21 mouse cellular contexts compared by ENCODE assay signal in genomic region chr4:141288152-141288551, GRCm38 (mm10). TPM values are rescaled to one million over a fixed set of nuclear protein-coding genes. Genes with fewer than 3 reads are reported as not detected.
DNase-seq lines count a peak whose midpoint lies in the region; ATAC-seq and TF ChIP-seq lines count a peak whose summit lies in the region.
"Had no signal": no experiment of that assay in that cellular context is flagged by ENCODE, and none has a peak within 500 bp of the region (broad histone marks: within the 10 kb centered on the region; RNA-seq: fewer than 3 reads in every experiment).

No protein-coding gene starts in this region.

- no peak overlapping the region for H3K4me2 ChIP-seq in midbrain, embryonic 12.5 days (replicated peaks)
- 0 out of 2 replicates have a peak overlapping the region, but pooled peaks have one; percentile 48 for H3K4me2 ChIP-seq in intestine, embryonic 16.5 days (ENCODE audit: low read depth, low read length)
- no peak overlapping the region for H3K4me2 ChIP-seq in forebrain, embryonic 13.5 days

- no peak for TF ChIP-seq POLR2A in ES-Bruce4 (IDR thresholded peaks at IDR 0.05; ENCODE audit: insufficient read depth, low read length)

- no peak overlapping the region for H3K9ac ChIP-seq in midbrain, embryonic 12.5 days (replicated peaks)
- peak overlapping the region; percentile 69 for H3K9ac ChIP-seq in ES-Bruce4 (ENCODE audit: low read depth, poor library complexity, severe bottlenecking)
- H3K9ac ChIP-seq in intestine, embryonic 16.5 days (ENCODE audit: low read depth, low read length) = no peak overlapping the region
- no peak overlapping the region for H3K9ac ChIP-seq in forebrain, embryonic 13.5 days

- TF ChIP-seq EP300 in ES-Bruce4 (IDR thresholded peaks at IDR 0.05; ENCODE audit: insufficient read depth, low read depth, low read length) = peak; percentile 92

- no peaks in the 10 kb centered on the region for H3K9me3 ChIP-seq in heart, embryonic 10.5 days
- H3K9me3 ChIP-seq in midbrain, embryonic 12.5 days = no peaks in the 10 kb centered on the region
- H3K9me3 ChIP-seq in midbrain, embryonic 10.5 days (replicated peaks) = no peaks in the 10 kb centered on the region
- no peaks in the 10 kb centered on the region for H3K9me3 ChIP-seq in ES-Bruce4 (replicated peaks; ENCODE audit: control insufficient read depth, insufficient read depth, low read length, poor library complexity, severe bottlenecking)
- H3K9me3 ChIP-seq in intestine, embryonic 16.5 days (ENCODE audit: control insufficient read depth, low read length) = no peaks in the 10 kb centered on the region
- H3K9me3 ChIP-seq in forebrain, embryonic 13.5 days (replicated peaks) = no peaks in the 10 kb centered on the region
- H3K9me3 ChIP-seq: embryonic facial prominence, embryonic 10.5 days had no signal

- no peaks in the 10 kb centered on the region for H3K36me3 ChIP-seq in heart, embryonic 10.5 days
- H3K36me3 ChIP-seq in midbrain, embryonic 12.5 days = no peaks in the 10 kb centered on the region
- H3K36me3 ChIP-seq in midbrain, embryonic 10.5 days = no peaks in the 10 kb centered on the region
- no peaks in the 10 kb centered on the region for H3K36me3 ChIP-seq in ES-Bruce4 (ENCODE audit: control insufficient read depth, insufficient read depth, low read length, poor library complexity, severe bottlenecking)
- H3K36me3 ChIP-seq in intestine, embryonic 16.5 days (ENCODE audit: control insufficient read depth, insufficient read depth, low read length) = no peaks in the 10 kb centered on the region
- no peaks in the 10 kb centered on the region for H3K36me3 ChIP-seq in forebrain, embryonic 13.5 days (ENCODE audit: poor library complexity, severe bottlenecking)
- H3K36me3 ChIP-seq: embryonic facial prominence, embryonic 10.5 days had no signal

- peaks cover 83% of the 10 kb centered on the region for H3K27me3 ChIP-seq in heart, embryonic 10.5 days (ENCODE audit: insufficient read depth, poor library complexity, severe bottlenecking)
- peaks cover 81% of the 10 kb centered on the region for H3K27me3 ChIP-seq in midbrain, embryonic 12.5 days
- peaks cover 96% of the 10 kb centered on the region for H3K27me3 ChIP-seq in midbrain, embryonic 10.5 days (ENCODE audit: low read depth, poor library complexity, severe bottlenecking)
- H3K27me3 ChIP-seq in ES-Bruce4 (ENCODE audit: control insufficient read depth, insufficient read depth, low read length, poor library complexity, severe bottlenecking) = no peaks in the 10 kb centered on the region
- peaks cover 4% of the 10 kb centered on the region; the same call in 1 of the 2 replicates for H3K27me3 ChIP-seq in intestine, embryonic 16.5 days (replicated peaks; ENCODE audit: control insufficient read depth, insufficient read depth, low read length)
- H3K27me3 ChIP-seq in forebrain, embryonic 13.5 days = peaks cover 86% of the 10 kb centered on the region

- intact Hi-C loops in heart, postnatal 10 days (cut with DNase I) = no loop called here

- 41% methylated on average over 8 of the region's 8 CpGs for WGBS in heart, embryonic 10.5 days
- WGBS in midbrain, embryonic 12.5 days = 33% methylated on average over 8 of the region's 8 CpGs
- 54% methylated on average over 8 of the region's 8 CpGs for WGBS in midbrain, embryonic 10.5 days
- WGBS in intestine, embryonic 16.5 days = 38% methylated on average over 8 of the region's 8 CpGs
- 69% methylated on average over 8 of the region's 8 CpGs for WGBS in forebrain, embryonic 13.5 days

- no peak overlapping the region for H3K4me3 ChIP-seq in heart, embryonic 10.5 days
- no peak overlapping the region for H3K4me3 ChIP-seq in midbrain, embryonic 12.5 days
- no peak overlapping the region for H3K4me3 ChIP-seq in midbrain, embryonic 10.5 days
- peak overlapping the region; percentile 19 for H3K4me3 ChIP-seq in ES-Bruce4 (ENCODE audit: low read depth, low read length)
- no peak overlapping the region for H3K4me3 ChIP-seq in intestine, embryonic 16.5 days (ENCODE audit: low read length)
- no peak overlapping the region for H3K4me3 ChIP-seq in forebrain, embryonic 13.5 days
- H3K4me3 ChIP-seq: gastrocnemius, adult 2 months; left cerebral cortex, adult 2 months had no signal

- peaks cover 67% of the 10 kb centered on the region for H3K4me1 ChIP-seq in heart, embryonic 10.5 days
- peaks cover 45% of the 10 kb centered on the region for H3K4me1 ChIP-seq in midbrain, embryonic 12.5 days
- peaks cover 78% of the 10 kb centered on the region for H3K4me1 ChIP-seq in midbrain, embryonic 10.5 days
- H3K4me1 ChIP-seq in ES-Bruce4 (ENCODE audit: control insufficient read depth, insufficient read depth, low read length) = peaks cover 35% of the 10 kb centered on the region
- peaks cover 47% of the 10 kb centered on the region for H3K4me1 ChIP-seq in intestine, embryonic 16.5 days (ENCODE audit: control insufficient read depth, insufficient read depth, low read length)
- peaks cover 19% of the 10 kb centered on the region for H3K4me1 ChIP-seq in forebrain, embryonic 13.5 days

- TF ChIP-seq CTCF in ES-Bruce4 (IDR thresholded peaks at IDR 0.05; ENCODE audit: low read depth, low read length) = no peak

- peak overlapping the region; percentile 67; the same call in 1 of the 2 replicates for H3K27ac ChIP-seq in heart, embryonic 10.5 days
- no peak overlapping the region for H3K27ac ChIP-seq in midbrain, embryonic 12.5 days (replicated peaks)
- no peak overlapping the region for H3K27ac ChIP-seq in midbrain, embryonic 10.5 days (replicated peaks)
- H3K27ac ChIP-seq in ES-Bruce4 (ENCODE audit: insufficient read depth, low read length) = peak overlapping the region; percentile 88
- peak overlapping the region; percentile 94 for H3K27ac ChIP-seq in intestine, embryonic 16.5 days (ENCODE audit: low read length)
- H3K27ac ChIP-seq in forebrain, embryonic 13.5 days = no peak overlapping the region
- H3K27ac ChIP-seq: embryonic facial prominence, embryonic 10.5 days; gastrocnemius, adult 2 months; left cerebral cortex, adult 2 months had no signal

- DNase-seq in heart, embryonic 10.5 days (ENCODE audit: low spot score) = no peak
- DNase-seq in heart, postnatal 10 days = no peak
- no peak for DNase-seq in midbrain, embryonic 10.5 days (ENCODE audit: low spot score)
- DNase-seq in cerebellum, adult 11 months = no peak
- DNase-seq: adrenal gland, postnatal 36 days; cerebellum, adult 2 months; gastrocnemius, adult 2 months; kidney, adult 2 months; kidney, postnatal 10 days; left cerebral cortex, postnatal 4 days; liver; retina, postnatal 1 day; right cerebral cortex, postnatal 4 days had no signal

- ATAC-seq in midbrain, embryonic 12.5 days (ENCODE audit: low FRiP score, low read depth) = peak; percentile 47; the same call in 1 of the 2 replicates
- no peak for ATAC-seq in intestine, embryonic 16.5 days
- ATAC-seq in forebrain, embryonic 13.5 days = no peak

RNA-seq across cellular contexts. Expression of gene Epha2, which starts 12.9 kb away (rescaled TPM):
- polyA plus RNA-seq in heart, embryonic 10.5 days (2016; fragmentation: Nextera tagmentation; extraction: Ambion mirVana) = 5.2 and 6.3 TPM in 2 replicates
- total RNA-seq in heart, postnatal 10 days (2021) = 1 to 10 TPM; 8.1 TPM
- polyA plus RNA-seq in midbrain, embryonic 12.5 days (2016; fragmentation: Nextera tagmentation; extraction: Ambion mirVana) = 6.5 and 7.8 TPM in 2 replicates
- 3.6 and 3.7 TPM in 2 replicates for polyA plus RNA-seq in midbrain, embryonic 10.5 days (2016; fragmentation: Nextera tagmentation; extraction: Ambion mirVana)
- polyA plus RNA-seq in ES-Bruce4 (2011; ENCODE audit: insufficient read depth, insufficient read length, low read depth, missing spikeins) = 44.7 and 51.3 TPM in 2 replicates
- 7.6 and 8.5 TPM in 2 replicates for polyA plus RNA-seq in intestine, embryonic 16.5 days (2015; fragmentation: Nextera tagmentation; extraction: Ambion mirVana)
- polyA plus RNA-seq in forebrain, embryonic 13.5 days (2015; fragmentation: Nextera tagmentation; extraction: Ambion mirVana) = 1.0 and 1.3 TPM in 2 replicates
- total RNA-seq: hematopoietic stem cell, adult 5-6 weeks had no signal

RNA-seq across cellular contexts. Expression of gene Arhgef19, which starts 48.9 kb away (rescaled TPM):
- polyA plus RNA-seq in heart, embryonic 10.5 days (2016; fragmentation: Nextera tagmentation; extraction: Ambion mirVana) = 1.2 and 3.7 TPM in 2 replicates
- total RNA-seq in heart, postnatal 10 days (2021) = 10 to 100 TPM; 11.6 to 14.7 TPM
- 2.1 and 2.7 TPM in 2 replicates for polyA plus RNA-seq in midbrain, embryonic 12.5 days (2016; fragmentation: Nextera tagmentation; extraction: Ambion mirVana)
- polyA plus RNA-seq in midbrain, embryonic 10.5 days (2016; fragmentation: Nextera tagmentation; extraction: Ambion mirVana) = 0.64 and 1.4 TPM in 2 replicates
- polyA plus RNA-seq in ES-Bruce4 (2011; ENCODE audit: insufficient read depth, insufficient read length, low read depth, missing spikeins) = 7.5 and 8.3 TPM in 2 replicates
- polyA plus RNA-seq in intestine, embryonic 16.5 days (2015; fragmentation: Nextera tagmentation; extraction: Ambion mirVana) = 15.0 and 15.1 TPM in 2 replicates
- 0.96 and 1.2 TPM in 2 replicates for polyA plus RNA-seq in forebrain, embryonic 13.5 days (2015; fragmentation: Nextera tagmentation; extraction: Ambion mirVana)
- total RNA-seq: hematopoietic stem cell, adult 5-6 weeks; megakaryocyte-erythroid progenitor cell, adult 5-6 weeks had no signal

Comparison
In these comparisons a context has a peak if more than half of its experiments do, and no peak if none do; other contexts are left out.
1. H3K27ac ChIP-seq: peak in heart, embryonic 10.5 days (single experiment), ES-Bruce4 (single experiment) and intestine, embryonic 16.5 days (single experiment); none in midbrain, embryonic 12.5 days (single experiment), midbrain, embryonic 10.5 days (single experiment) and forebrain, embryonic 13.5 days (single experiment).